Mouse (Mus musculus) adrenal gland, postnatal 10 days (tissue): ENCODE data around the gene Uck1. TPM values are rescaled to one million over a fixed set of nuclear protein-coding genes. Genes with fewer than 3 reads are reported as not detected.
"Not testable (repeated sequence)": the region's sequence is repeated elsewhere in the genome, so short reads cannot be mapped to it uniquely, and the experiment has no call there.

Experiments used
- DNase-seq: peaks from one replicate; pipeline ENCODE4 v3.0.0; 2021; ENCODE audit warnings: mixed read lengths
- long read RNA-seq, 2 experiments: library from polyadenylated mRNA; stranded (forward); transcript quantifications; one replicate each; pipeline ENCODE4 v2.0.0; 2021
- total RNA-seq, 2 experiments: library from RNA; stranded (reverse); gene quantifications; 2 replicates each; pipeline ENCODE4 v1.2.3; 2021

Uck1 gene
- total RNA-seq, result 100 to 1,000 TPM; 129 to 184 TPM
- long read RNA-seq, experiment 1, transcript Uck1-201 (7 exons, 2,005 nt), result major isoform, 236 of 297 reads
- long read RNA-seq, experiment 1, partial matches to known transcripts, result 49 of 297 reads
- long read RNA-seq, experiment 1, other reads (novel, unspliced or antisense), result 12 of 297 reads
- long read RNA-seq, experiment 2, transcript Uck1-201 (7 exons, 2,005 nt), result major isoform, 137 of 206 reads
- long read RNA-seq, experiment 2, partial matches to known transcripts, result 45 of 206 reads
- long read RNA-seq, experiment 2, other reads (novel, unspliced or antisense), result 22 of 206 reads

DNA sequence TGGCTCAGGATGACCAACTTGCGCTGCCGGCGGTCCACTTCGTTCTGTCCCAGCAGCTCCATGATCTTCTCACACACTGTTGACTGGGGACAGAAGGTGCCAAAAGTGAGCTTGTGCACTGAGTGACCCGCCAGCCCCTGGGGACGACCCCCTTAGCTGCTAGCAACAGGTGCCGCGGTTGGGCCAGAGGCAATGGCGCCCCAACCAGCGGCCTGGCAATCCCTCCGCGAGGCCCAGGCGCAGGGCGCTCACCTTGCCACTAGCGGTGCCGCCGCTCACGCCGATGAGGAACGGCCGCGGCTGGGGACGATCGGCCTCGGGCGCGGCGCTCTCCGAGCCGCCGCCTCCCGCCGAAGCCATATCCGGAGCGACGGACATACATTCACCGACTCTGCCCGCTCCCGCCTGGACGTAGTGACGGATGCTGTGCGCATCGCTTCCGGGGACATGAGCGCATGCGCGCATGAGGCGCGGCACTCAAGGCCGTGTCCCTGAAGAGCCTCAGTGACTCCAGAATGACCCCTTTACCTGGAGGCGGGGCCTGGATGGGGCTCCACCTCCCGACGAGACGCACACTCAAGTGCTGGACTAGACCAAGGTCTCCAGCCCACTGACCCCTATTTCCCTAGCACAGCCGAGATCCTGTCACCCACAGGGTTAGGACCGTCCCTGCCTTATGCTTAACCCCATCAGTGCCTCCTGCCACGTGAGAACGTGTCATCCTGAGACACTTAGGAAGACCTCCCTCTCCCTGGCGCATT lies at the start of gene Uck1:
Gene Uck1 (minus strand): TSS at position 503 of the 761 bp plus-strand sequence.
- peak; percentile 94 for DNase-seq

DNA sequence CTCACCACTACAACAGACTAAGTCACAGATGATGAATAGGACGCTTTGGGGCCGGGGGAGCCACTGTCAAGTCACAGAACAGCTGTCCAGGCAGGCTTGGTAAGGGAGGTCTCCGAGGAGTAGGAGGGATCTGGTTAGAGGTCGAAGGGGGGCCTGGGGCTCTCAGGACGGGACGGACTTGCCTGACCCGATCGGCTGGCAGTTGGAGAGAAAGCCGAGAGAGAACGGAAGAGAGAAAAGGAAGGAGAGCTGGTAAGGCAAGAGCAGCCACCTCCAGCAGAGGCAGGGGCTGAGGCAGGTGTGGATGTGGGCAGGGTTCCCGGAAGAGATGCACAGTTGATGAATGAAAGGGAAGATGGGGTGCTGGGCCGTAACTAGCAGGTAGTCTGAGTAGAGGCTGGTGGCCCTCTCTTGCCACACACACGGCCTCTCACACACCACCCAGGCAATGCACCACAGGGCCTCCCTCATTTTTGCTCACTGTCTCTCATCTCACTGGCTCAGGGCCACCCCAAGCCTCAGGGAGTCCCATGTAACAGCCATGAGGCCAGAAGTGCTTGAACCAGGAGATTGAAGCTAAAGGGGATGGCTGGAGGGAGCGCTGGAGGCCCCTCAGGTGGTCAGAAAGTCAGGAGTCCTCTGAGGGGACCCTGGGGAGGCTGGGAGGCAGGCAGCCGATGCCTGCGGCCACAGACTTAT lies 49.1 kb upstream of the Uck1 start:
- no peak for DNase-seq

DNA sequence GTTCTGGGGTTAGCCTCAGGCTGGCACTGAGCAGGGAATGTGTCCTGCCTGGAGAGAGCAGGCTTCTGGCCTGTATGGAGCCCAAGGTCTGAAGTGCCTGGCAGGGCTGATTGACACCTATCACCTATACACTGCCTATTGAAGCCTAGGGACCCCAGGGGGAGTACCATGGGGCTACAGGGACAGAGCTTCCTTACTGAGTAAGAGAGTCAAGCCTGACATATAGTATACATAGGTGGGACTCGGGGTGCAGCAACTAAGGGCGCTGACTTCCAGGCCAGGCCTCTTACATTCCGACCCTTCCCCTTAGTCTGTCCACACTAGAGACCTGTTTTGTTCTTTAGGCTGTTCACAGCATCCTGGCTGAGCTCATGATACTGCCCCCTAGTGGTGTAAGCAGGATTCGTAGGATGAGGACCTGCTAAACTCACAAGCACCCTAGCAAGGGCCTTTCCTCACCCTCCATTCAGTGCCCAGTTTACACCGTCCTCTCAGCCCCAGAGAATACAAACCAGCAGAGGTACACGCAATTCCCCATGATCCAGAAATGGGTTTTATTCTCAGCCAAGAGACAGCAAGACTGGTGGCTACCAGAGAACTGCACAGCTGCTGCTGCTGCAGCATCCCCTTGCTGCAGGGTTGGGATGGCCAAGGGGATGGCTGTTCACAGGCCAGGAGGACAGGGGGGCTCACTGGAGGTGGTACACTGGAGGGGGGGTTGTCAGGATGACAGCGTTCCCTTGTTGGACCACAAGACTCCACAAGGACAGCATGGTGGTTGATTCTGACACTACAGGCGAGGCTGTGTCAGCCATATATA lies 48.2 kb upstream of the Uck1 start:
- peak; percentile 74 for DNase-seq

DNA sequence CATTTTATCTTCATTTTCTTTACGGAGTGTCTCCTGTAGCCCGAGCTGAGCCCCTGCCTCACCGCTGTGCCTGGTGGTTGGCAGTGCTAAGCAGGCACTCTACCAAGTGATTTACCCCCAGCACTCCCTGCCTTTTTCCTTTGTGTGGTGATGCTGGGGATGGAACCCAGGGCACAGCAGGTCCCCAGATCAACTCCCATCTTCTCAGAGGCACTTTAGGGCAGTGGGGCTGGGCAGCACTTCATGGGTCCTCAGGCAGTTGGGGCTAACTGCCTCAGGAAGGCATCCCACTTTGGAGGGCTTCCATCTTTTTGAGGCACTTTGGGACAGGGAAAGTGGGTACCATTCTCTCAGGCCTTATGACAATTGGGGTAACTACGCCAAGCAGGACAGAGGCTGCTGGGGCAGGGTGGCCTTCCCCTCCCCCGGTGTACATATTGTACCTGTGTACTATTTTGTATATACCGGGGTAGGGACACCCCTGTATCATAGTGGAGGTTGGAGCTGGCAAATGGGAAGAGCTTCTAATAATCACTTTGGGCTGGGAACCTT lies 47.4 kb upstream of the Uck1 start:
- no peak for DNase-seq

DNA sequence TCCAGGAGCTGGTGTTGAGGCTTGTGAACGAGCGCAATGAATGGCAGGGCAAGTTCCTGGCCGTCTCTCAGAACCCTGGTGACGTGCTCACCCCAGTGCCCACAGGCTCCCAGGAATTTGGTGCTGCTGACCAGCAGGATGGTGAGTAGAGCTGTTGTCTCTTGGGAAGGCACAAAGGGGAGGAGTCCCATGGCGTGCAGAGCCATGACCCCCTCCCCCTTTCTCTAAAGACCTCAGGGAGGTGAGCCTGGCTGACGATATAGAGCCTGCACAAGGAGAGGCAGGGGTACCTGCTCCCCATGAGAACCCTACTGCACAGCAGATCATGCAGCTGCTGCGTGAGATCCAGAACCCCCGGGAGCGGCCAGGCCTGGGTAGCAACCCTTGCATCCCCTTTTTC lies 46.2 kb upstream of the Uck1 start:
- no peak for DNase-seq

DNA sequence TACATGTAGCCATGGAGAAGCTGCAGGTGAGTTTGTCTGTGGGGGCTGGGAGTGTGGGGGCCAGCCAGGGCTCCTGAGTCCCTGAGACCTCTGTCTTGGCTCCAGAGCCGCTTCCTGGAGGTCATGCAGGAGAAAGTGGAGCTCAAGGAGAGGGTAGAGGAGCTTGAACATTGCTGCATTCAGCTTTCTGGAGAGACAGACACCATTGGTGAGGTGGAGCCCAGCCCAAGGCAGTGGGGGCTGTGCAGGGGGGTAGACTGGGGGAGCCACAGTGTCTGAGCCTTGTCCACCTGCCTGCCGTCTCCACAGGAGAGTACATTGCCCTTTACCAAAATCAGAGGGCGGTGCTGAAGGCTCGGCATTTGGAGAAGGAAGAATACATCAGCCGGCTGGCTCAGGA lies 45.7 kb upstream of the Uck1 start:
- no peak for DNase-seq

DNA sequence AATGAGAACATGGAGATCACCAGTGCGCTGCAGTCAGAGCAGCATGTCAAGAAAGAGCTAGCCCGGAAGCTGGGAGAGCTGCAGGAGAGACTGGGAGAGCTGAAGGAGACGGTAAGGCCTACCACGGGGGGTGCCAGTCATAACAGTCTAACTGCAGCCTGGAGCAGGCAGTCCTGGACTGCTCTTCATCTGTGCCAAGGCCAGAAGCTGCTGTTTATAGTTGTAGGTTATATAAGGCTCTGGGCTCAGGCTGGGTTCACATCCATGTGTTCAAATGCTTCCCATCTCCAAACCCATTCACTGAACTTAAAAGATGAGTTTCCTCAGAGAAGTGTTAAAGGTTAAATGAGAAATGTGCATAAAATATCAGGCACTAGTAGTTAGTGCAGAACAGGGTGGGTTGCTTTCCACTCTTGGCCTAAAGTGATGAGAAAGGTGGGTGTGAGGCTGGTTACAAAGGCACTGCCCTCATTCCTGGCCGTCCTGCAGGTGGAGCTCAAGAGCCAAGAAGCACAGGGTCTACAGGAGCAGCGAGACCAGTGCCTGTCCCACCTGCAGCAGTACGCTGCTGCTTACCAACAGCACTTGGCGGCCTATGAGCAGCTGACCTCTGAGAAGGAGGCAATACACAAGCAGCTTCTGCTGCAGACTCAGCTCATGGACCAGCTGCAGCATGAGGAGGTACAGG lies 44.3 kb upstream of the Uck1 start:
- peak; percentile 69 for DNase-seq

DNA sequence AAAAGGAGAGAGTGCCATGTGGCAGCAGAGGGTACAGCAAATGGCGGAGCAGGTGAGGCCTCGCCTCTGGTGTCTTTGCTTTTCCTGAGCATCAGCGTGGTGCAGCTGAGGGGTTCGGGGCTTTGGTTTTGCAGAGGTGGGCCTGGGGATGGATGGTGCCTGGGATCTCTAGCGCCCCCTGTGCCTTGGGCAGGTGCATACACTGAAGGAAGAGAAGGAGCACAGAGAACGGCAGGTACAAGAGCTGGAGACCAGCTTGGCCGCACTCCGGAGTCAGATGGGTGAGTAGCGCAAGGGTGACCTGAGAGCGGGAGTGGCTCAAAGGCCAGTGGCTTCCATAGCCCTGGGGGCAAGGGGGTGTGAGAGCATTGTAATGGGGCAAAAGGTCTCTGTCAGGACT lies 43.0 kb upstream of the Uck1 start:
- no peak for DNase-seq

DNA sequence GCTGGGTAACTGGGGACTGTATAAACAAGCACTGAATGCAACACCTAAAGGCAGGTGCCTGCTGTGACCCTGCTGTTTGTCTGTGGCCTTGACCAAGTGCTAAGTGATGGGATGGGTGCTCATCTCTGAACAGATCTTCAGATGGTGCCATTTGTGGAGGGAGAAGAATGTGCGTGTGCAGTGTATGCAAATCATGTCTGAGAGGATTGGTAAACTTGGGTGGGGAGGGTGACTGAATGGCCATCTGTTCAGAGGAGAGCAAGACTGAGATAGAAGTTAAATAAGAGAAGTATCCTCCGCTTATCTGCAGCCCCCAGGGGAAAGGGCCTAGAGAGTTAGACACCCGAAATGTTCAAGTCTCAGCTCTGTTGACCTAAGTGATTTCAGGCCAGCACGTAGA lies 39.5 kb upstream of the Uck1 start:
- no peak for DNase-seq

DNA sequence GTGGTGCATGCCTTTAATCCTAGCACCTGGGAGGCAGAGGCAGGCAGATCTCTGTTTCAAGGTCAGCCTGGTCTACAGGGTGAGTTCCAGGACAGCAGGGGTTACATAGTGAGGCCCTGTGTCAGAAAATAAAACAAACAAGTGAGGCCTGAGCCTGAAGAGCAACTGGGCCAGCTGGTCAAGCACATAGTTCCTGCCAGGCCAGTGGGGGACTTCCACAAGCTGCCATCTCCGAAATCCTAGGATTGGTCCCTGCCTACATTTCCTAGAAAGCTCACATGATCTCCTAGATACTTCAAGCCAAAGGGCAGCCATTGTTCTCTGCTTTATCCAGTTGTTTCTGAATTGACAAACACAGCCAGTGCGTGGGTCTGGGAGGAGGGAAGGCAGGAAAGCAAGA lies 35.9 kb upstream of the Uck1 start:
- DNase-seq, result not testable (repeated sequence)

DNA sequence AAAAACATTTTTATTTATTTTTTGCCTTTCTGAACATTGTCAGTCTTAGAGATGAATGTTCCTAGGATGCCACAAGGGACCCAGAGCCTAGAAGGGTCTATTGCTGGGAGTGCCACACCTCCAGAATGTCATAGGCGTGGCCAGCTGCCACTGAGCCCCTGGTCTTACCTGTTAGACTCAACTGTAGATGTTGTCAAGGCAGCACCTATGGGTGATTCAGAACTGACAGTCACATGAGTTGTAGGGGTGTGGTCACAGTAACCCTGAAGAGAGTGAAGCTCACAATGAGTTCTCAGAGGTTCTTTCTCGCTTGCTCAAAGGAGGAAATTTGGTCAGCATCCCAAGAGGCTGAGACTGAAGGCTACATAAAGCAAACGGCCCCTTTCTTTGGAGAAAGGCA lies 35.3 kb upstream of the Uck1 start:
- DNase-seq, result no peak

DNA sequence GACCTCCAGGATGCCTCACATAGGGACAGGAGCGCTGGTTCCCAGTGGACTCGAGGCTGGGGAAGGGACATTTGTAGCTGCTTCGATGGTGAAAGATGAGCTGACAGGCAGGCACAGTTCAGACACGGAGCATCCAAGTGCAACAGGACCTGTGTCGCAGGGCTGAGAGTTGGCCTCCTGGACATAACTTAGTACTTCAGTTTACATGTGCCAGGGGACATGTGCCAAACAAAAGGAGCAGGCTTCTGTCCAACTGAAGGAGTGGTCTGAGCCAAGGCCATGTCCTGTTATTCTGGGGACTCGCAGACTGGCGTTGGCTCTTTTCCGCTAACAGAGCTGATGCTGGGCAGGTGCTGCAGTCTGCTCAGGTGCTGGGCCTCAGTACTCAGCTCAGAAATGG lies 34.4 kb upstream of the Uck1 start:
- peak; percentile 73 for DNase-seq

DNA sequence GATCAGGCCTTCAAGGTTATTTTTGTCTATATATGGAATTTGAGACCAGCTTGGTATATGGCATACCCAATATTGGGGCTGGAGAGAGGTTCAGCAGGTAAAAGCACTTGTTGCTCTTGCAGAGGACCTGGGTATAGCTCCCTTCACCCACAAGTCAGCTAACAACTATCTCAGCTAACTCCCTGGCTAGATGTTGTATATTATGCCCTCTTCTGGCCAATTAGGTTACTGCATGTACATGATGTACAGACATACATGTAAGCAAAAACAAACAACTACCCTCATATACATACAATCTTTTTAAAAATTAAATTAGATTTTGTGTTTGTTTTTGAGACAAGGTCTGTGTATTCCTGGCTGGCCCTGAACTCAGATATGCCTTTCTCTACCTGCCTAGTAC lies 29.6 kb upstream of the Uck1 start:
- DNase-seq, result no peak

DNA sequence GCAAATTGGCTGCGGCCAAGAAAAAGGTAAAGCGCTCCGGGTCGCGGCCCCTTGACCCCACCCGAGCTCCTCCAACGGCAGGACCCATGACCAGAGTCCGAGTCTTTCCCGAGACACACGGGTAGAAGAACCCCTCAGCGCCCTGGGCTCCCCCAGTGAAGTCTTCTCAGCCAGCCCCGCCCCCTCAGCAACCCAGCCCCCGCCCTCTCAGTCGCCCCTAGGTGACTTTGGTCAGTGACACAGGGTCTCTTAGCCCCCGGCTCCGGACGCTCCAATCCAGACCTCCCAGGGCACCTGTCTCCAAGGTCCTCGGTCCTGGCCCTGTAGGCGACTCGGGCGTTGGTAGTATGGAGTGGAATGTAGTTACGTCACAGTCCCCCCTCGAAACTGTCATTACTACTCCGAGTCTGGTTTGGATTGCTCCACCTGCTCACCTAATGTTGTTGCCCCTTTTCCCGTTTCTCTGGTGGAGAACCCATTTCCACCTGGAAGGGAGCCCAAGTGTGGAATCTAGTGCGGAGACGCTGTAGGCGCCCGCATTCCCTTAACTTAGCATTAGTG lies 28.5 kb upstream of the Uck1 start:
- no peak for DNase-seq

DNA sequence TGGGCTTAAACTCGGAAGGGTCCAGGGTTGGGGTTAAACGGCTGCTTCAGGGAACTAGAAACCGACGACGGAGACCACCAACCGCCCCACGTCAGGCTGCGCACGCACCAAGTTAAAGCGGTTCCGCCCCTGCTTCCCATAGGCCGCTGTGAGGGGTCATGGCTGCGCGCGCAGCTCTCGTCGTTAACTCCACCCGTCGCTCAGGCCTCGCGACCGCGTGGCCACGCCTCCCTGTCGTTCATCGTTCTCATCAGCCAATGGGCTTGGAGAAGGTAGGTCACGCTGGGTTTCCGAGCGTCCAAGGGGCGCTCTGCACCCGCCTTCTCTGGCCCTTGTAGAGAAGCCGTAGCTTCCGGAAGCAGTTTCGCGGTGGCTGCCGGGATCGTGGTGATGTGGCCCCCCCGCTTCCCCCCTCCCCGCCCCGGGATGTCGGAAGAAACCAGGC lies 28.0 kb upstream of the Uck1 start, which contains the start of gene Swi5:
Gene Swi5 (minus strand): TSS at position 153 of the 445 bp plus-strand sequence.
- DNase-seq, result peak; percentile 99

DNA sequence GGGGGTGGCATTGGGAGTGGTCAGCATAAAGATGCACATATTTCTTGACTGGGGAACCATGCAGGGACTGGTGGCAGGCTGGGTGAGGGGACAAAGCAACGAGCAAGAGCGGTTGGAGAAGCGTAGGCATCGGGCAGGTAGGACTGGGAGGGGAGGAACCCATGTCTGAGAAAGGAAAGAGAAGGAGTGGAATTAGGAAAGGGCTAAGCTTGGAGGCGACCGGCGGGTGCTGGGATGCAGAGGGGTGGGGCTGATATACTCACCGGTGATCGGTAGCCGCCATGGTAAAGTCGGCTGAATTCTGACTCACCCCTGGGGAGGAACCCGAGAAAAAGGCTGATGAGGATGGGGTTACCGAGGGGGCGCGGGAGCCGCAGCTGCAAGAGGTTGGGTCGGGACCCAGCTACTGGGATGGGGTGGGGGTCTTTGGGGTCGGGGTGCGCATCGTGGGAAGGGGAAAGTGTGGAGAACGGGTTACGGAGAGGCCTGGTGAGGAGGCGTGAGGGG lies 27.4 kb upstream of the Uck1 start, which contains the start of gene Golga2:
Gene Golga2 (plus strand): TSS at position 51 of the 507 bp plus-strand sequence.
- no peak for DNase-seq

DNA sequence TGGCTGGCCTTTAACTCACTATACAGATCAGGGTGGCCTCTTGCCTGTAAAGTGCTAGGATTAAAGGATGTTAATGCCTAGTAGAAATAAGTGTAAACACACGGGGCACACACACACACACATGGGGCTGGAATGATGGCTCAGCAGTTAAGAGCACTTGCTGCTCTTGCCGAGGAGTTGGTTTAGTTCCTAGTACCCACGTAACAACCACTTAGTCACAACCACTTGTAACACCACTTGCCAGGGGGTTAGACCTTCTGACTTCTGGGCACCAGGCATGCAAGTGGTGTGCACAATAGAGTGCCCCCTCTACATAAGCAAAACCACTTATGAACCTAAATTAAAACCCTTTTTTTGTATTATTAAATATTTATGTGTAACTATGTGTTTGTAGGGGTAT lies 24.0 kb upstream of the Uck1 start:
- DNase-seq, result no peak

DNA sequence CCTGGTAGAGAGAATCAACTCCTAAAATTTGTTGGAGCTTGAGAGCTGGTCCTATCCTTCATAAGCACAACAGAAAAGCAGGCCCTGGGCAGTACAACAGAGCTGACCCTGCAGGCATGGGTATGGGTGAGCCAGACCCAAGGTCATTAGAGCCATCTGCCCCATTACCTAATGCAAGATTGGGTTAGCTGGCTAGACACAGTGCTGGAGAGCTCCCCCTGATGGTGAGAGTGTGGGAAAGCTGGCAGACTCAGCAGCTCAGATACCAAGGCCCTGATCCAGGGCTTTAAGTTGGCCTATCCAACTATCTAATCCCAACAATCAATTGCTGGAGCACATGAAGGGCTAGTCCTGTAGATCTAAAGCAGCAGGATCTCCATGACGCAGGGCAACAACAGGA lies 22.8 kb upstream of the Uck1 start:
- peak; percentile 85 for DNase-seq

DNA sequence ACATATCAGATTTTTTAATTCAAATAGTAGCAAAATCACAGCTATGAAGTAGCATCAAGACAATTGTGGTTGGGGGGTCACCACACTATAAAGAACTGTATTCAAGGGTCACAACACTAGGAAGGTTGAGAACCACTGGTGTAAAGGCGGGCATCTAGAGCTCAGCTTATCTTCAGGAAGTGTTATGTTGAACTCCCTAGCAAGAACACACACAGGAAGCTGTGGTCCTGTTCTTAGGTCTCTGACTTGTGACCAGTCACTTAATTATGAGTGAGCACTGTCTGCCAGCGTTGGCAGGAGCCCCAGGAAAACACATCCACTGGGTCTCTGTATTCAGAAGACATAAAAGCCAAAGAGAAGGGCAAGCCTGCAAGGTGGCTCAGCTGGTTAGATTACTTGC lies 22.3 kb upstream of the Uck1 start:
- DNase-seq, result no peak

DNA sequence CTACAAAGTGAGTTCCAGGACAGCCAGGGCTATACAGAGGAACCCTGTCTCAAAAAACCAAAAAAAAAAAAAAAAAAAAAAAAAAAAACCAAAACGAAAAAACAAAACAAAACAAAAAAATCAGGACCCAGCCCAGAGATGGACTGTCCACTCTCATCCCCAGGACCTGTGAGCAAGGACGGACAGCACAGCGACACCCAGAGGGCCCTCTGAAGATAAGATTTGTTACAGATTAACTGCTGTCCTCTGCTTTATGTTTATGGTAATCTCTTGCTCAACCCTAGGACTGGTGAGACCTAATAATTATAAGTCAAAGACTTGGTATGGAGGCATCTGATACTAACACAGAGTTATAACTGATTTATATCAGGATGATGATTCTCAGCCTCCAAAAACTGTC lies 15.9 kb upstream of the Uck1 start:
- no peak for DNase-seq

DNA sequence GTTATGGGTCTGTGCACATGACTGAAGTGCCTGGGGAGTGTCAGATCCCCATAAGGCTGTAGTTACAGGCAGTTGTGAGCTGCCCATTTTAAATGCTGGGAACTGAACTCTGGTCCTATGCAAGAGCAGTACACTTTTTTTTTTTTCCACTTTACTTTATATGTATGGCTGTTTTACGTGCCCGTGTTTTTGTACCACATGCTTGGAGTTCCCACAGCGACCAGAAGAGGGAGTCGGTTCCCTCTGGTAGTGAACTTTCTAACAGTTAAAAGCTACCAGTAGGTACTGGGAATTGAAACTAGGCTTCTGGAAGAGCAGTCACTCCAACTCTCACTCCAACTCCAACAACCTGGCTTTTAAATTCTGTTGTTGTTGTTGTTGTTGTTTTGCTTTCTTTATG lies 676 bp upstream of the Uck1 start:
- no peak for DNase-seq
